Mouse (Mus musculus) granulocyte monocyte progenitor cell, adult 5-6 weeks (primary cell): ENCODE data around the gene Zfp217. TPM values are rescaled to one million over a fixed set of nuclear protein-coding genes. Genes with fewer than 3 reads are reported as not detected.
A peak's percentile ranks its signal among the peaks of the same experiment; 100 is the strongest.

ENCODE experiments used
- ATAC-seq: replicated peaks from 2 replicates; pipeline ENCODE4 v1.8.0; 2016; ENCODE audit warnings: mild to moderate bottlenecking, moderate TSS enrichment, inconsistent platforms; ENCODE audit not compliant: poor library complexity, severe bottlenecking
- total RNA-seq, 2 experiments: library from RNA; stranded (forward) in 1 of 2; stranded (reverse) in 1 of 2; fragments of 200-712, 200-1000 nt in 1 of 2; fragments of >200 nt in 1 of 2; fragmentation: Nextera tagmentation in 1 of 2; gene quantifications; 2 replicates each; pipeline ENCODE4 v1.2.3; 2014 to 2017

Gene Zfp217
- total RNA-seq, 2 experiments from 2014 or later: 36.0 to 67.6 TPM

- ATAC-seq: peak; percentile 28
Measured at GRCm38 (mm10) chr2:170159795-170160568, 12.1 kb upstream of the Zfp217 start.

DNA sequence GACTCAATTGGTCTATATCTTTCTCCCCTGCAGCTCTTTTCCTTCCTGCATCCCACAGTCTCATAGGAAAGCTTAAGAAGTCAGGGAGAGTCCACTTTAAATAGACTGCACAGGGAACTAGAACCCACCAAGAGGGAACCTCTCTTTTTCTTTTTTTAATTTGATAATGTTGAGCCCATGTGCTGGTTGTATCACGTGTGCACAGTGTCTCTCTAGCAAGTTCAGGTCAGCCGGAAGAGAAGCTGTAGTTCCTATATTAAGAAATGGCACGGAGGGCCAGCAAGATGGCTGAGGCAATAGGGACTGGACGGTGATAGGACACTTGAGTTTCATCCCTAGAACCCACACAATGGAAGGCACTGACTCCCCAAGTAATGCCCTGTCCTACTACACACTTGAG, 11.1 kb upstream of the Zfp217 start:
- peak; percentile 13; the same call in 1 of the 2 replicates for ATAC-seq

DNA sequence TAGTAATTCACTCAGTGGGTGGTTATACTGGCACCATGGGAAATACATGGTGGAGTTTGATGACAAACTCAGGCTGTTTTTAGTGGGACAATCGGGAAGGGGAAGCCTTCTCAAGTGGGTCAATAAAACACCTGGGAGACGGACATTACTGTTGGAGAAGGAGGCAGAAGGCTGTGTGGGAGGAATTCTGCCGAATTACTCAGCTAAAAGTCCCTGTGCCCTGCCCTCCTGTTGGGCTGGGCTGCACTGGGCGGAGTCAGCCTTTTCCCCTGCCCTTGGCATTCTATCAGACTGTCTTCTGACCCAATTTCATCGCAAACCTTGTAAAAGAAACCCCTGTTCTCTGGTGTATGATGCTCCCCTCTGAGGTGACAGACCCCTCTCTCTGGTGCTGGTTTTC, 10.3 kb upstream of the Zfp217 start:
- ATAC-seq: peak; percentile 17; the same call in 1 of the 2 replicates

DNA sequence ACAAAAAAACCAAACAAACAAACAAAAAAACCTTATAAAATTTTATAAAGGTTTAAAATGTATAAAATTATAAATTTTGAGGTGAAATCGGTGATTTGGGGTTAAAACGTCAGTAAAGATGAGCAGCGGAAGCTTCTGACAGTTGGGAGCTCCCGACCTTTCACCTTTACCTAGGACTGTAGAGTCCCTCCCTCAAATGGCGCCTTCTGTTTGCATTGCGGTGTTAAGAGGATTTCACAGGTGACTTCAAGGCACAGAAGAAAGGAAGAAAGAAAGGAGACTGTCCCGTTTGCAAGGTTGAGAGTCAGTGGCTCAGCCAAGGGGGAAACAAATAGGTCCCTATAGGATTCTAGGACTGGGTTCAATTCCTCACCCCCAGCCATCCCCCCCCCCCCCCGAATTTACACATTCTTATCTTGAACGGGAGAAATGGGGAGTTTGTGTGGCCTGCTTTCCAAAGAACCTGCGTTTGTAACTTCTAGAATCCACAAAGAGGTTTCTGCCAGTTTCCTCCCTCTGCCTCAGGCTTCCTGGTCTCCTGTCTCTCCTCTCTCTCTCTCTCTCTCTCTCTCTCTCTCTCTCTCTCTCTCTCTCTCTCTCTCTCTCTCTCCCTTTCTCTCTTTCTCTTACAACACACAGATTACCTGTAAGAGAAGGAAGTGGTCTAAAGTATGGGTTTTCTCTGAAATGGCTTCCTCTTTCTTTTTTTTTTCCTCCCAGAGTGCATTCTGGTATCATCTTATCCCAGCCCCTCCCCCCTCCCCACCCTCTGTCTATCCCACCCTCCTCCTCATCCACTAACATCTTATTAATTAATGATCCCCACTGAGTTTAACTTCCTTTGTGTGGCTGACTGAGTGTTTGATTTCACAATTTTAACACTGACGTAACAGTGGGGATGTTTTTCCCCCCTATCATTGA, 9.6 kb upstream of the Zfp217 start:
- peak; percentile 34 for ATAC-seq

- ATAC-seq: peak; percentile 58
Measured at GRCm38 (mm10) chr2:170155089-170155740, 7.3 kb upstream of the Zfp217 start.

DNA sequence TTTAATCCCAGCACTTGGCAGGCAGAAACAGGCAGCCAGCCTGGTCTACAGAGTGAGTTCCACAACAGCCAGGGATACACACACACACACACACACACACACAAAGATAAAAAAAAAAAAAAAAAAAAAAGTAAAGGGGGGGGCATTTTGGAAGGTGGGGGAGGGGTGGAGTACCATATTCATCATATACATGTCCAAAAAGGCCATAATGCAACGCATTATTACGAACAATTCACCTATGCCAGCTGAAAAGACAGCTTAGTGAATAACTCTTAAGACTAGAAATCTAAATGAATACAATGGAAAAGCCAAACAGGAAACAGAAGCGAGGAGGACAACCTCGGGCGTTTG, 6.8 kb upstream of the Zfp217 start:
- no peak for ATAC-seq

- ATAC-seq: no peak
Measured at GRCm38 (mm10) chr2:170154301-170154721, 6.4 kb upstream of the Zfp217 start.

GRCm38 (mm10) chr2:170153421-170154271, 5.7 kb upstream of the Zfp217 start:
- ATAC-seq: peak; percentile 13

DNA sequence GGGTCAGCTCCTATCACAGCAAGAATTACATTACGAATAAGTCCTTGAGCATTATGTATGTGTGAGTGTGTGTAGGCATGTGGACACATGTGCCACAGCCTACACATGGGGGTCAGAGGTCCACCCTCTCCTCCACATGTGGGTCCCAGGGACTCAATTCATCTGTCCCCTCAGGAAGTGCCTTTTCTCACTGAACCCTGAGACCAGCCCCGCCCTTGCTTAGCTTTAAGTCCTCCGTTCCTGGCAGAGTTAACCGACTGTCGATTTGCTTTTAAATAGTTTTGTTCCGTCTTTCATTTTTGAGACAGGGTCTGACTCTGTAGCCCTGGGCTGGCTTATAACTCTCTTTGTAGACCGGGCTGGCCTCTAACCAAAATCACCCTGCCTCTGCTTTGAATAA, 5.0 kb upstream of the Zfp217 start:
- no peak for ATAC-seq

- ATAC-seq: no peak
Measured at GRCm38 (mm10) chr2:170152036-170152686, 4.3 kb upstream of the Zfp217 start.

DNA sequence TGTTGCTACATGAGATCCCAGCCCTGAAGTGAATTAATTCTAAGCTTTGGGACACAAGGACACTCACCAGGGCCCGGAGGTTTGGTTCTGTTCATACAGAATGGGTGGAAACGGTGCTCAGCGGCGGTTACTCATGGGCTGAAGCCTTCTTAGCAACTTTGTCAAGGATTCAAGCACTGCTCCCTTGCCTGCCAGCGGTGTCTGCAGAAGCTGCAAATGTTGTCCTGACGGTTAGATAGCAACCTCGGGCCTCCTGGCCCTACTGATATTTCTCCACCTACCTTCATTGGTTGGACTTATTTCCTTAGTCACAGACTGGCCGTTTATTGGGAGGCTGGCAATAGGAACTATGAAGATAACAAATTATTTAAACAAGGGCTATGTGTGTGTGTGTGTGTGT, 3.6 kb upstream of the Zfp217 start:
- no peak for ATAC-seq

GRCm38 (mm10) chr2:170148828-170149227, 925 bp upstream of the Zfp217 start:
- ATAC-seq: no peak

DNA sequence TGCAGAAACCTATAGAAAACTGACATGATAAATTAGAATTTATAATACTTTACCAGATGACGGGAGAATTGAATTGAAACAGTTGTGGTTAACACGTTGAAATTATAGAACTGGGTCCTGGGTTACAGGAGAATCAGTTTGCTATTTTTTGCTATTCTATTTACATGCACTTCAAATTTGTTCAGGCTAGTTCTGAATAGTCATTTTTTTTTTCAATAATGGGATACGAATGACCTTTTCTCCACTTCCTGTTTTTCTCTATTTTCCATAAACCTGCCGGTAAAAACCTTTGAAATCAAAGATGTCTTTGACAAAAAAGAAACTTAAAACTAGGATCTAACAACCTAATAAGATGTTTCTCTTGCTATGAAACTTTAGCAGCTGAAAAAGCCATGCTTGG, 733 bp downstream of the Zfp217 start:
- no peak for ATAC-seq

- peak; percentile 37 for ATAC-seq
Measured at GRCm38 (mm10) chr2:170144343-170144742, 3.6 kb downstream of the Zfp217 start.

DNA sequence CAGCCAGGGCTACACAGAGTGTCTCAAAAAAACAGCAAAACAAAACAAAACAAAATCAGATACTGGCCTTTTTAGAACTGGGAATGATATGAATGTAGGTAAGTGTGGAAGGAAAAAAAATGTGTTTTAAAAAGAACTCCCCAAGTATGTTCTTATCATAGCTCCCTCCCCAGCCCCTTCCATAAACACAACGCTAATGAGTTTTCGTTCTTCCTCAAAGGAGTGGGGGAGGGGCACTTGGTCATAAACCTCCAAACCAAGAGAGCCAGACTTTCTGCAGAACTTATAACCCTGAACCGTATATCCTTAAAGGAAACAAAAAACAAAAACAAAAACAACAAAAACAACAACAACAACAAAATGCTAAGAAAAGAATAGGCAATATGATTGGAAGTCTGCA, 4.0 kb downstream of the Zfp217 start:
- ATAC-seq: no peak

DNA sequence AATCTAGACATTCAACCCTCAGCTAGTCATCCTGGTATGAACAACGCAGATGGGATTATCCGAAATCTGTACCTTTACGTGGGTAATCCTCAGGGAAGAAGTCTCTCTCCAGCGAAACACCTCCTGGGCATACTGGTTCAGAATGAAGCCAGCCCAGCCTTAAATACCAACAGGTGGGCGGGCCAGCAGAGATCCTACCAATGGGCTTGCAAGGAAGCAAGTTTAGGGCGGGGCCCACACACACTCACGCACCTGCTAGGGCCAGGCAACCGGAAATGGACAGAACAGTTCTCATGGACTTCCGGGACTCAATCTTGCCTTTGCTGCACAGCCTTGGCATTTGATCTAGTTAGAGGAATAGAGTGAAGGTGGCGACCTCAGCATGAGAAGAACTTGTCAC, 5.4 kb downstream of the Zfp217 start:
- ATAC-seq: no peak

- no peak for ATAC-seq
Measured at GRCm38 (mm10) chr2:170141481-170141880, 6.4 kb downstream of the Zfp217 start.

DNA sequence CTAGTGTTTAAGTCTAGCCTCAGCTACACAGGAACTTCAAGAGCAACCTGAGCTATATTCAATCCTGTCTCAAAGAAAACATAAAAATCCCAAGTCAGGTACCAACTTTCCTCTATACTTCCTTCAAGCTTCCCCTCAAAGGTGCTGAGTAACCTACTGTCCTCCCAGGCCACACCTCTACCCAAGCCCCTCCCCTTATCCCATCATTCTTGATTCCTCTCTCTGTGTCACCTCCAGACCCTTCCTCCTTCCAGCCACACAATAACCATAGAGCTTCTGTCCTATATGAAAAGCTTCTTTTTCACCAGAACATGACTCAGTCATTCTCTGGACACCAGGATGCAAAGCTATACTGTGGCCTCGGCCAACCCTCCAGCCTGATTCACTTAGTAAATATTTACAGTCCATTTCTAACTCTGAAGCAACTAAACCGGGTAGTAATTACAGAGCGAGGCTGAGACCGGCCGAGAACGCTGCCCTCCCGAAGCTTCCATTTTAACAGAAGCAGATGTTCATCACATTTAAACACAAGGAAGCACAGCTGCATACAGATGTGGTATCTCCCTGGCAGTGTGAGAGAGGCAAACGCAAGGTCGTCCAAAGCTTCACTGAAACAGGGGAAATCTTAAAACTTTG, 8.4 kb downstream of the Zfp217 start:
- ATAC-seq: no peak

- ATAC-seq: no peak
Measured at GRCm38 (mm10) chr2:170136928-170137327, 11.0 kb downstream of the Zfp217 start.
